Mouse (Mus musculus) limb, embryonic 14.5 days (tissue): ENCODE data around the gene Brf1. TPM values are rescaled to one million over a fixed set of nuclear protein-coding genes. Genes with fewer than 3 reads are reported as not detected.

Experiments used
- ATAC-seq: fragments of 200-750 bp; cut with Nextera tagmentation; 2 replicates; pipeline ENCODE4 v1.8.0; 2017; ENCODE audit warnings: low read depth, moderate number of reproducible peaks, moderate TSS enrichment; ENCODE audit not compliant: low FRiP score
- DNase-seq: peaks from one replicate; pipeline ENCODE4 v3.0.0-alpha.2; 2015; ENCODE audit warnings: low spot score
- H3K27ac ChIP-seq: fragments of 300-500 bp; sonication (generic); replicated peaks from 2 replicates; pipeline ENCODE4 v1.5.1; 2014; ENCODE audit warnings: low read depth, mild to moderate bottlenecking, low read length, moderate library complexity, mixed read lengths
- H3K27me3 ChIP-seq: fragments of 300-500 bp; sonication (generic); 2 replicates; pipeline ENCODE4 v1.6.1; 2014; ENCODE audit warnings: low read length, mixed read lengths; ENCODE audit not compliant: control insufficient read depth, insufficient read depth
- H3K36me3 ChIP-seq: fragments of 300-500 bp; sonication (generic); 2 replicates; pipeline ENCODE4 v1.6.1; 2014; ENCODE audit warnings: mild to moderate bottlenecking, low read length, moderate library complexity, mixed read lengths; ENCODE audit not compliant: control insufficient read depth, insufficient read depth
- H3K4me1 ChIP-seq: fragments of 300-500 bp; sonication (generic); 2 replicates; pipeline ENCODE4 v1.6.1; 2014; ENCODE audit warnings: antibody characterized with exemption, low read length, mixed read lengths; ENCODE audit not compliant: control insufficient read depth, insufficient read depth
- H3K4me2 ChIP-seq: fragments of 300-500 bp; sonication (generic); replicated peaks from 2 replicates; pipeline ENCODE4 v1.6.1; 2014; ENCODE audit warnings: low read depth, mild to moderate bottlenecking, low read length, moderate library complexity; ENCODE audit not compliant: severe bottlenecking
- H3K4me3 ChIP-seq: fragments of 300-500 bp; sonication (generic); replicated peaks from 2 replicates; pipeline ENCODE4 v1.5.1; 2014; ENCODE audit warnings: low read length
- H3K9ac ChIP-seq: fragments of 300-500 bp; sonication (generic); 2 replicates; pipeline ENCODE4 v1.6.1; 2014; ENCODE audit warnings: mild to moderate bottlenecking, low read depth, low read length, moderate library complexity; ENCODE audit not compliant: severe bottlenecking
- H3K9me3 ChIP-seq: fragments of 300-500 bp; sonication (generic); 2 replicates; pipeline ENCODE4 v1.6.1; 2016; ENCODE audit warnings: low read length; ENCODE audit not compliant: control insufficient read depth
- POLR2A ChIP-seq: fragments of 200-500 bp; IDR thresholded peaks from 2 replicates; pipeline ENCODE4 v1.8.0; 2012; ENCODE audit warnings: inconsistent platforms, mild to moderate bottlenecking, moderate library complexity, borderline replicate concordance; ENCODE audit not compliant: insufficient read depth, insufficient read length; ENCODE audit errors: extremely low read depth
- WGBS: fragments of 180-500 bp; shearing (Covaris S2); extraction: QIAGEN DNeasy Blood & Tissue Kit; methylation state at CpG from one replicate; pipeline ENCODE4 v1.1.7; 2014; 5-methylcytosine and 5-hydroxymethylcytosine counted together
- polyA plus RNA-seq, 2 experiments: library from polyadenylated mRNA; depleted of rRNA in 1 of 2; stranded (reverse) in 1 of 2; unstranded in 1 of 2; fragments of >200 nt; fragmentation: Nextera tagmentation in 1 of 2; extraction: Ambion mirVana in 1 of 2; gene quantifications; 2 replicates each; pipeline versions ENCODE4 v1.2.1 to v1.2.3; 2012 to 2014

Brf1 gene
- polyA plus RNA-seq, 2 experiments = 60.9 to 97.4 TPM

DNA sequence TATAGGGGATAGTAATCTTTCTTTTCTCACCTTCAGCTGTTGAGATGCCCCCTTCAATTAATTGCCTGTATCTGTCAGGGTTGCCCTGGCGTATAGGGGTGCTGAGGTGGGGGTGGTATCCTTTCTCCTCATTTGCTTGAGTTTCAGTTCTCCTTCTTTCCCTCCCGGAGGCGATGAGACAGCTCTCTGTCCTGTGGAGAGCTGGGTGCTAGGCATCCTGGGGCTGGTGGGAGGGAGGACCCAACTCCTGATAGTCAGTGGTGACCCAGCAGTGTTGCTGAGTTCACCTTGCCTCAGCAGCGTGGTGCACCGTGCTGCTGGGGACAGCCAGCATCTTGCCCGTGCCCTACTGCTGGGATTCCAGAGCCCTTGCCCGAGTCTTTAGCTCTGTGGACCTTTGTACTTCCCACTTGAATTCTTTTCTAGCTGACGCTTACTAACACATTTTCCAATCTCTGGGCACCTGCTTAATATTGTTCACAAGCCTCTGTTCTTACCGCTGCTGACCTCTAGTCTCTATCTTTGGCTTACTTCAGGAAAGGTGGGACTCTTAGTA lies 17.0 kb upstream of the Brf1 start:
- H3K9ac ChIP-seq = no peak overlapping the region
- no peaks in the 10 kb centered on the region for H3K27me3 ChIP-seq
- no peak for TF ChIP-seq POLR2A
- no peak overlapping the region for H3K4me2 ChIP-seq
- H3K4me3 ChIP-seq = no peak overlapping the region
- no peak overlapping the region for H3K27ac ChIP-seq
- 80% methylated on average over 9 of the region's 9 CpGs for WGBS
- 0 out of 2 replicates have a peak, but pooled peaks cover 8% of the 10 kb centered on the region for H3K36me3 ChIP-seq
- peaks cover 20% of the 10 kb centered on the region for H3K4me1 ChIP-seq
- no peak for ATAC-seq
- H3K9me3 ChIP-seq = no peaks in the 10 kb centered on the region
- DNase-seq = no peak

- Histone ChIP-seq H3K4me2 (no peak overlapping the region), H3K9me3 (no peaks in the 10 kb centered on the region), H3K4me3 (no peak overlapping the region), H3K36me3 (0 out of 2 replicates have a peak, but pooled peaks cover 6% of the 10 kb centered on the region), H3K4me1 (peaks cover 20% of the 10 kb centered on the region), H3K9ac (no peak overlapping the region), H3K27me3 (no peaks in the 10 kb centered on the region), H3K27ac (no peak overlapping the region)
- WGBS = 72% methylated on average over 8 of the region's 8 CpGs
- ATAC-seq = no peak
- TF ChIP-seq POLR2A = no peak
- DNase-seq = no peak
These were observed 16.5 kb upstream of the Brf1 start for GRCm38 (mm10) chr12:113016976-113017375.

GRCm38 (mm10) chr12:113015956-113016355 lies 15.5 kb upstream of the Brf1 start:
- 0 out of 2 replicates have a peak overlapping the region, but pooled peaks have one; percentile 65 for H3K4me3 ChIP-seq

GRCm38 (mm10) chr12:113014561-113015556 lies 14.4 kb upstream of the Brf1 start:
- ATAC-seq = peak; percentile 7; the same call in 1 of the 2 replicates
- WGBS = under 1% methylated on average over 43 of the region's 64 CpGs
- no peak for TF ChIP-seq POLR2A

More at GRCm38 (mm10) chr12:113015956-113016355, 15.5 kb upstream of the Brf1 start:
- DNase-seq (no peak), ATAC-seq (no peak)
- no peaks in the 10 kb centered on the region for H3K9me3 ChIP-seq
- WGBS = 75% methylated on average over 4 of the region's 4 CpGs
- 0 out of 2 replicates have a peak, but pooled peaks cover 3% of the 10 kb centered on the region for H3K36me3 ChIP-seq
- no peak for TF ChIP-seq POLR2A
- peaks cover 20% of the 10 kb centered on the region for H3K4me1 ChIP-seq
- peak overlapping the region; percentile 85; the same call in 1 of the 2 replicates for H3K4me2 ChIP-seq
- no peak overlapping the region for H3K27ac ChIP-seq
- no peak overlapping the region for H3K9ac ChIP-seq
- no peaks in the 10 kb centered on the region for H3K27me3 ChIP-seq

More at GRCm38 (mm10) chr12:113014561-113015556, 14.4 kb upstream of the Brf1 start:
- H3K27ac ChIP-seq = no peak overlapping the region; the same call in 1 of the 2 replicates
- peak overlapping the region; percentile 85 for H3K4me2 ChIP-seq
- no peak for DNase-seq
- 0 out of 2 replicates have a peak, but pooled peaks cover 3% of the 10 kb centered on the region for H3K36me3 ChIP-seq
- H3K27me3 ChIP-seq = no peaks in the 10 kb centered on the region
- peak overlapping the region; percentile 80 for H3K9ac ChIP-seq
- no peaks in the 10 kb centered on the region for H3K9me3 ChIP-seq
- peak overlapping the region; percentile 65 for H3K4me3 ChIP-seq
- peaks cover 20% of the 10 kb centered on the region for H3K4me1 ChIP-seq
